Mouse (Mus musculus): ENCODE measurements around the gene Gm49320. TPM values are rescaled to one million over a fixed set of nuclear protein-coding genes. Genes with fewer than 3 reads are reported as not detected.
A peak's percentile ranks its signal among the peaks of the same experiment; 100 is the strongest.

The Gm49320 gene
- polyA plus RNA-seq, 1 experiment = 1.2 TPM

DNA sequence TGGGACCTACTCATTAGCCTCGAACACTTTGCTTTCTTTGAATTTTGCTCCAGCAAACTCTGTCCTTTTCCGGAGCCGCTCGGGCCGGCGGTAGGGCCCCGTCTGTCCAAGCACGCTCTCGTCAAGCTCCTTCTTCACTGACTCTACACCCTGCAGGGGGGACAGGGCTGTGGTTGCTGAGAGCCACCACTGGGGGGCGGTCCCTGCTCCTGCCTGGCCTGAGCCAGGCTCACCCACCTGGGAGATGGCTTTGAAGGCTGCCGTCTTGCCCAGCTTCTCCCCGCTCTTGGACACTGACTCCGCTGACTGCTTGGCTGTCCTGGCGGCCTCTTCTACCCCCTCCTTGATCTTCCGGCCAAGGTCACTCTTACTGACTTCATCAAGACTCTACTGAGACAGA is 29.0 kb downstream of the Gm49320 start:
- Histone ChIP-seq H3K36me3 (ENCODE audit: control insufficient read depth, insufficient read depth, low read length) (peaks cover 35% of the 10 kb centered on the region), H3K27me3 (ENCODE audit: control insufficient read depth, insufficient read depth, low read length) (no peaks in the 10 kb centered on the region)

DNA sequence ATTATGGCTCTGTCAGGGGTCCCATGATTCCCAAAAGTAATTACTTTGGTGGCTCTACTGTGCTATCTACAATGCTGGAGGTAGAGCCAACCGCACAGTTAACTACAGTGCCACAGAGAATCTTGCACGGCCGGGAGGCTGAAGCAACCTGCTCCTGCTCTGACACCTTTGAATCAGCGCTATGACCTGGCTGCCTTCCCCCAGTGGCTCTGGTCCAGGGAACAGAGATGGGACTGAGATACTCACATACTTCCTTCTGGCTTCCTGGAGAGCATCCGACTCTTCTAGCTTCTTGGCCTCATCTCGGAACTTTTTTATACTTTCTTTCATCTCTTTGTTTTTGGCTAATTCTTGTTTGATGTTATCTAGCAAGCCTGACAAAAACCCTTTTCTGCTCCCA is 30.9 kb downstream of the Gm49320 start:
- Histone ChIP-seq H3K4me1 (ENCODE audit: control insufficient read depth, insufficient read depth, insufficient read length) (no peaks in the 10 kb centered on the region), H3K27me3 (ENCODE audit: control insufficient read depth, insufficient read depth, low read length) (no peaks in the 10 kb centered on the region), H3K27ac (ENCODE audit: insufficient read depth, low read length) (no peak overlapping the region), H3K36me3 (ENCODE audit: control insufficient read depth, insufficient read depth, low read length) (peaks cover 33% of the 10 kb centered on the region), H3K4me3 (ENCODE audit: extremely low read depth, insufficient read depth, insufficient read length) (no peak overlapping the region)
- TF ChIP-seq POLR2A (IDR thresholded peaks at IDR 0.05; ENCODE audit: low read depth, low read length) (no peak), CTCF (IDR thresholded peaks at IDR 0.05; ENCODE audit: extremely low read depth, insufficient read depth, insufficient read length, insufficient replicate concordance) (no peak)
- no peak for DNase-seq (ENCODE audit: low read depth in 1 of 2, low spot score in 2 of 2)
- 94% methylated on average over 6 of the region's 6 CpGs for WGBS

More for the DNA sequence above, 29.0 kb downstream of the Gm49320 start:
- H3K27ac ChIP-seq (ENCODE audit: insufficient read depth, low read length) = no peak overlapping the region
- 90% methylated on average over 15 of the region's 15 CpGs for WGBS
- TF ChIP-seq CTCF (IDR thresholded peaks at IDR 0.05; ENCODE audit: extremely low read depth, insufficient read depth, insufficient read length, insufficient replicate concordance) = peak; percentile 52; the same call in 1 of the 2 replicates
- no peak for TF ChIP-seq POLR2A (IDR thresholded peaks at IDR 0.05; ENCODE audit: low read depth, low read length)
- no peaks in the 10 kb centered on the region for H3K4me1 ChIP-seq (ENCODE audit: control insufficient read depth, insufficient read depth, insufficient read length)
- no peak for DNase-seq (ENCODE audit: low read depth in 1 of 2, low spot score in 2 of 2)
- no peak overlapping the region for H3K4me3 ChIP-seq (ENCODE audit: extremely low read depth, insufficient read depth, insufficient read length)

DNA sequence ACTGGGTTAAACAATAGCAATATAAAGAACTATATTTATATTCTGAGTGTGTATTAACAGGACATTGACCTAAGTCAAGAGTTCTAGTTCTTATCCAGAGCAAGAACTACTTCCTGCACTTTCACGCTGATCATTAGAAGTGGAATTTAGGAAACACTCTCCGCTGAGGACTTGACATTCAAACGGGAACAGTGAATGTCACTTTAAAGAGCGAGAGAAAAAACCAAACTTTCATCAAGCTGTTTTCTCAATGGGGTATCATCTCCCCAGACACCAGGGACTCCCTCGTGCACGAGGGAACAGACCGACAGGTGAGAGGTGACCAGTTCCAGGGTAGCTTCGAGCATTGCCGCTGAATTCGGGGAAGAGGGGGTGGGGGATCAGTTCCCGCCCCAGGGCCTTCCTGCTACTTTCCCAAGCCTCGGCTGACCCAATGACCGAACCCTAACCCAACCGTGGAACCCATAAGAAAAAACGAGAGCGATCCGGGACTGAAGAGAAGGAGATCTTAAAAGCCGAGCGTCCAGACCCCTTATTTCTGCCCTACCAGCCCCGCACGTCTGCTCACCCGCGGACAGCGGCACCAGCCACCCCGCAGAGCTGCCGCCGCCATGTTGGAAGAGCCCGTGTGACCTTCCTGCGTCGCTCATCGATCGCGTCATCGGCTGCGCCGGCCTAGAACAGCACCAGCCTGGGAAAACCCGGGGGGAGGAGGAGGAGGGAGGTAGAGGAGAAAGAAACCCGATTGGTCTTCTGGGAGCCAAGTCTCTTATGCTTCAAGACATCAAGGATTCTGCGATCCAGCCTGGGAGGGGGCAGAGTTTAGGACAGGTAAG is 36.8 kb downstream of the Gm49320 start, which contains the start of gene Timm44:
Gene Timm44 (minus strand): TSS at position 639 of the 836 bp plus-strand sequence.
- DNase-seq (ENCODE audit: low read depth in 1 of 2, low spot score in 2 of 2) = peak; percentile 81 to 93
- H3K4me3 ChIP-seq (ENCODE audit: extremely low read depth, insufficient read depth, insufficient read length) = peak within 1 kb of the TSS; percentile 74
- peaks cover 5% of the 10 kb centered on the region; the same call in 1 of the 2 replicates for H3K36me3 ChIP-seq (ENCODE audit: control insufficient read depth, insufficient read depth, low read length)
- H3K4me1 ChIP-seq (ENCODE audit: control insufficient read depth, insufficient read depth, insufficient read length) = peaks cover 4% of the 10 kb centered on the region; the same call in 1 of the 2 replicates
- peak within 1 kb of the TSS; percentile 61 for H3K27ac ChIP-seq (ENCODE audit: insufficient read depth, low read length)
- TF ChIP-seq CTCF (IDR thresholded peaks at IDR 0.05; ENCODE audit: extremely low read depth, insufficient read depth, insufficient read length, insufficient replicate concordance) (no peak), POLR2A (IDR thresholded peaks at IDR 0.05; ENCODE audit: low read depth, low read length) (peak; percentile 58)
- under 1% methylated on average over 39 of the region's 39 CpGs for WGBS
- no peaks in the 10 kb centered on the region for H3K27me3 ChIP-seq (ENCODE audit: control insufficient read depth, insufficient read depth, low read length)

DNA sequence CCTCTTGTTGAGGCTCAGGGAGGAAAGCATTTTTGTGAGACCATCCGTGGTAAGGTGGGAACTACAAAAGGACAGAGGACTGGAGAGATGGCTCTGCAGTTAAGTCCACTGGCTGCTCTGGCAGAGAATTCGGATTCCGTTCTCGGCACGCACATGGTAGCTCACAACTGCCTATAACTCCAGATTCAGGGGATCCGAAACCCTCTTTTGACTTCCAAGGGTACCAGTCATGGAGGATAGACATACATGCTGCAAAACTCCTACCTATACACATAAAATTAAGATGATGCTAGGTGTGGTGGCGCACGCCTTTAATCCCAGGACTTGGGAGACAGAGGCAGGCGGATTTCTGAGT is 37.4 kb downstream of the Gm49320 start:
- peaks cover 4% of the 10 kb centered on the region; the same call in 1 of the 2 replicates for H3K4me1 ChIP-seq (ENCODE audit: control insufficient read depth, insufficient read depth, insufficient read length)
- H3K27ac ChIP-seq (ENCODE audit: insufficient read depth, low read length) = peak overlapping the region; percentile 61

DNA sequence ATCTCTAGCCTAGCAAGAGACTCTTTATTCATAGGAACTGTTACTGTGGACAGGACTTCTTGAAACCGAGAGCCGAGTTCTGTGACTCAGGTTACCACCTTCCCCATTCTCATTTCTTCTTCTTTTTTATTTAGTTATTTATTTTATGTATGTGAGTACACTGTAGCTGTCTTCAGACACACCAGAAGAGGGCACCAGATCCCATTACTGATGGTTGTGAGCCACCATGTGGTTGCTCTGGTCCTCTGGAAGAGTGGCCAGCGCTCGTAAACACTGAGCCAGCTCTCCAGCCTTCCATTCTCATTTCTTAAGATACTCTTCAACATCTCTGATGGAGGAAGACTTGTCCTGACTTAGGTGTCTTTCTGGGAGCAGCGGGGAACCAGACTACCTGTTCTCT is 54.1 kb downstream of the Gm49320 start:
- Histone ChIP-seq H3K27me3 (ENCODE audit: control insufficient read depth, insufficient read depth, low read length) (no peaks in the 10 kb centered on the region), H3K4me3 (ENCODE audit: extremely low read depth, insufficient read depth, insufficient read length) (no peak overlapping the region), H3K36me3 (ENCODE audit: control insufficient read depth, insufficient read depth, low read length) (peaks cover 28% of the 10 kb centered on the region), H3K27ac (ENCODE audit: insufficient read depth, low read length) (no peak overlapping the region), H3K4me1 (ENCODE audit: control insufficient read depth, insufficient read depth, insufficient read length) (no peaks in the 10 kb centered on the region)
- 91% methylated on average over 5 of the region's 5 CpGs for WGBS
- no peak for TF ChIP-seq POLR2A (IDR thresholded peaks at IDR 0.05; ENCODE audit: low read depth, low read length)
- TF ChIP-seq CTCF (IDR thresholded peaks at IDR 0.05; ENCODE audit: extremely low read depth, insufficient read depth, insufficient read length, insufficient replicate concordance) = no peak
- DNase-seq (ENCODE audit: low read depth in 1 of 2, low spot score in 2 of 2) = no peak

More for the DNA sequence above, 37.4 kb downstream of the Gm49320 start:
- peaks cover 5% of the 10 kb centered on the region; the same call in 1 of the 2 replicates for H3K36me3 ChIP-seq (ENCODE audit: control insufficient read depth, insufficient read depth, low read length)
- TF ChIP-seq CTCF (IDR thresholded peaks at IDR 0.05; ENCODE audit: extremely low read depth, insufficient read depth, insufficient read length, insufficient replicate concordance) (no peak), POLR2A (IDR thresholded peaks at IDR 0.05; ENCODE audit: low read depth, low read length) (no peak)
- peak overlapping the region; percentile 74 for H3K4me3 ChIP-seq (ENCODE audit: extremely low read depth, insufficient read depth, insufficient read length)
- DNase-seq (ENCODE audit: low read depth in 1 of 2, low spot score in 2 of 2) = no peak
- WGBS = 22% methylated on average over 9 of the region's 9 CpGs
- H3K27me3 ChIP-seq (ENCODE audit: control insufficient read depth, insufficient read depth, low read length) = no peaks in the 10 kb centered on the region

DNA sequence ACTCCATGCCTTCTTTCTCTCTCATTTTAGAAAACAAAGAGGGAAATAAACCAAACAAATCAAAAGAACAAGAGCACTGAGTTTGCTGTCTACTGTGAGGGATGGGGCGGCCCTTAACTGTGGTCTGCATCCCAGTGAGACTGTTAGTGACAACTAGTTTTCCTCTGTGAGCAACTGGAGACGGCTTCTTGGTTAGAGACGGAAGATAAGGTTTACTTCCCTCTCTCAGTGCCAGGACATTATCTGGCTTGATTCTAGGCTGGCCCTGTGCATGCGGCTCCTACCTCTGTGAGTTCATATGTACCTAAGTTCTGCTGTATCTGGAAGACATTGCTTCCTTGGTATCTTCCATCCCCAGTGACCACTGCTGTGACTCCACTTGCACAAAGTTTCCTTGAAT is 59.2 kb downstream of the Gm49320 start:
- Histone ChIP-seq H3K4me3 (ENCODE audit: extremely low read depth, insufficient read depth, insufficient read length) (no peak overlapping the region), H3K36me3 (ENCODE audit: control insufficient read depth, insufficient read depth, low read length) (peaks cover 49% of the 10 kb centered on the region), H3K4me1 (ENCODE audit: control insufficient read depth, insufficient read depth, insufficient read length) (no peaks in the 10 kb centered on the region), H3K27me3 (ENCODE audit: control insufficient read depth, insufficient read depth, low read length) (no peaks in the 10 kb centered on the region), H3K27ac (ENCODE audit: insufficient read depth, low read length) (no peak overlapping the region)
- TF ChIP-seq CTCF (IDR thresholded peaks at IDR 0.05; ENCODE audit: extremely low read depth, insufficient read depth, insufficient read length, insufficient replicate concordance) (no peak), POLR2A (IDR thresholded peaks at IDR 0.05; ENCODE audit: low read depth, low read length) (no peak)
- 89% methylated on average over 4 of the region's 4 CpGs for WGBS
- DNase-seq (ENCODE audit: low read depth in 1 of 2, low spot score in 2 of 2) = no peak

Other genes starting within 250 kb of the Gm49320 start
- gene Cd209f, start 133.0 kb upstream of the Gm49320 start, polyA plus RNA-seq (2012; rRNA removed) = 2.8 and 10.7 TPM in 2 replicates
- 1.1 and 4.6 TPM in 2 replicates for gene Cd209g, start 104.8 kb upstream of the Gm49320 start, polyA plus RNA-seq (2012; rRNA removed)
- gene Evi5l, start 72.3 kb upstream of the Gm49320 start, polyA plus RNA-seq (2012; rRNA removed) = 10.2 and 12.9 TPM in 2 replicates
- gene Prr36, start 21.4 kb upstream of the Gm49320 start, polyA plus RNA-seq (2012; rRNA removed) = 0.14 and 0.16 TPM in 2 replicates
- gene Lrrc8e, start 12.0 kb upstream of the Gm49320 start, polyA plus RNA-seq (2012; rRNA removed) = 0.02 and 0.06 TPM in 2 replicates
- 24.9 and 28.7 TPM in 2 replicates for gene Map2k7, start 125 bp upstream of the Gm49320 start, polyA plus RNA-seq (2012; rRNA removed)
- gene Tgfbr3l, start 9.3 kb downstream of the Gm49320 start, polyA plus RNA-seq (2012; rRNA removed) = 13.9 and 25.2 TPM in 2 replicates
- 19.6 and 22.9 TPM in 2 replicates for gene Snapc2, start 14.2 kb downstream of the Gm49320 start, polyA plus RNA-seq (2012; rRNA removed)
- 4.1 and 4.4 TPM in 2 replicates for gene Ctxn1, start 20.4 kb downstream of the Gm49320 start, polyA plus RNA-seq (2012; rRNA removed)
- 42.1 and 42.8 TPM in 2 replicates for gene Timm44, start 37.0 kb downstream of the Gm49320 start, polyA plus RNA-seq (2012; rRNA removed)
- 1.6 and 1.7 TPM in 2 replicates for gene Ccl25, start 86.3 kb downstream of the Gm49320 start, polyA plus RNA-seq (2012; rRNA removed)
- gene Elavl1, start 86.5 kb downstream of the Gm49320 start, polyA plus RNA-seq (2012; rRNA removed) = 19.3 and 23.2 TPM in 2 replicates

Measured in spleen, adult 2 months (tissue).